Mouse (Mus musculus) hindbrain, embryonic 15.5 days (tissue): ENCODE results near the gene Axl. TPM values are rescaled to one million over a fixed set of nuclear protein-coding genes. Genes with fewer than 3 reads are reported as not detected.
"Not testable (repeated sequence)": the region's sequence is repeated elsewhere in the genome, so short reads cannot be mapped to it uniquely, and the experiment has no call there.

Source experiments
- ATAC-seq: fragments of 200-750 bp; cut with Nextera tagmentation; 2 replicates; pipeline ENCODE4 v1.8.0; 2017; ENCODE audit warnings: low read depth, moderate number of reproducible peaks, moderate TSS enrichment; ENCODE audit not compliant: low FRiP score
- H3K27ac ChIP-seq: fragments of 300-500 bp; sonication (generic); replicated peaks from 2 replicates; pipeline ENCODE4 v1.5.1; 2015; ENCODE audit warnings: mild to moderate bottlenecking, inconsistent platforms
- H3K27me3 ChIP-seq: fragments of 300-500 bp; sonication (generic); 2 replicates; pipeline ENCODE4 v1.6.1; 2015; ENCODE audit warnings: control low read depth, inconsistent platforms
- H3K36me3 ChIP-seq: fragments of 300-500 bp; sonication (generic); 2 replicates; pipeline ENCODE4 v1.6.1; 2015; ENCODE audit warnings: control low read depth, inconsistent platforms
- H3K4me1 ChIP-seq: fragments of 300-500 bp; sonication (generic); replicated peaks from 2 replicates; pipeline ENCODE4 v1.6.1; 2015; ENCODE audit warnings: control low read depth, inconsistent platforms
- H3K4me2 ChIP-seq: fragments of 300-500 bp; sonication (generic); 2 replicates; pipeline ENCODE4 v1.6.1; 2015; ENCODE audit warnings: moderate library complexity, mild to moderate bottlenecking, inconsistent platforms
- H3K4me3 ChIP-seq: fragments of 300-500 bp; sonication (generic); 2 replicates; pipeline ENCODE4 v1.5.1; 2015; ENCODE audit warnings: mild to moderate bottlenecking, inconsistent platforms
- H3K9ac ChIP-seq: fragments of 300-500 bp; sonication (generic); 2 replicates; pipeline ENCODE4 v1.6.1; 2015; ENCODE audit warnings: inconsistent platforms
- H3K9me3 ChIP-seq: fragments of 300-500 bp; sonication (generic); 2 replicates; pipeline ENCODE4 v1.6.1; 2016; ENCODE audit warnings: control low read depth, inconsistent platforms
- WGBS: fragments of 180-500 bp; shearing (Covaris S2); methylation state at CpG from one replicate; pipeline ENCODE4 v1.1.7; 2015; 5-methylcytosine and 5-hydroxymethylcytosine counted together
- polyA plus RNA-seq: library from polyadenylated mRNA; unstranded; fragments of >200 nt; fragmentation: Nextera tagmentation; extraction: Ambion mirVana; gene quantifications from 2 replicates; pipeline ENCODE4 v1.2.1, GENCODE M21; 2015

Axl gene
- polyA plus RNA-seq, 1 experiment from 2014 or later = 23.1 TPM

DNA sequence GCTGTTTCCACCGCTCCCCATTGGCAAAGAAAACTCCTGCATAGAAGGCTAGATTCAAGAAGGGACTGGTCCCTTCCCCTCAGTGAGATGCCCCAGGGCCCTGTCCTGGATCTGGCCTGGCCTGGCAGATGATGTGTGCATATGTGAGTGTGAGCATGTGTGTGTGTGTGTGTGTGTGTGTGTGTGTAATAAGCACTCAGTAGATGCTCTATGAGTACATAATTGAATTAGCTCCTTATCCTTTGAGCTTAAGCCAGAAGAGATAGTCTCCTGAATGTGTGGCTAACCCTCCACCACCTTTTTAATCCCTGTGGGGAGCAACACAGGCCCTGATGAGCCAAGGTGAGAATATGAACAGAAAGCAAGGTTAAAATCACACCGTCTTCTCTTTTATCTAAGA is 23.2 kb upstream of the Axl start:
- Histone ChIP-seq H3K4me1 (peaks cover 10% of the 10 kb centered on the region), H3K9me3 (no peaks in the 10 kb centered on the region), H3K4me2 (no peak overlapping the region), H3K9ac (no peak overlapping the region), H3K27ac (no peak overlapping the region), H3K4me3 (no peak overlapping the region), H3K36me3 (no peaks in the 10 kb centered on the region), H3K27me3 (0 out of 2 replicates have a peak, but pooled peaks cover 6% of the 10 kb centered on the region)
- no peak for ATAC-seq
- 76% methylated on average over 2 of the region's 2 CpGs for WGBS

DNA sequence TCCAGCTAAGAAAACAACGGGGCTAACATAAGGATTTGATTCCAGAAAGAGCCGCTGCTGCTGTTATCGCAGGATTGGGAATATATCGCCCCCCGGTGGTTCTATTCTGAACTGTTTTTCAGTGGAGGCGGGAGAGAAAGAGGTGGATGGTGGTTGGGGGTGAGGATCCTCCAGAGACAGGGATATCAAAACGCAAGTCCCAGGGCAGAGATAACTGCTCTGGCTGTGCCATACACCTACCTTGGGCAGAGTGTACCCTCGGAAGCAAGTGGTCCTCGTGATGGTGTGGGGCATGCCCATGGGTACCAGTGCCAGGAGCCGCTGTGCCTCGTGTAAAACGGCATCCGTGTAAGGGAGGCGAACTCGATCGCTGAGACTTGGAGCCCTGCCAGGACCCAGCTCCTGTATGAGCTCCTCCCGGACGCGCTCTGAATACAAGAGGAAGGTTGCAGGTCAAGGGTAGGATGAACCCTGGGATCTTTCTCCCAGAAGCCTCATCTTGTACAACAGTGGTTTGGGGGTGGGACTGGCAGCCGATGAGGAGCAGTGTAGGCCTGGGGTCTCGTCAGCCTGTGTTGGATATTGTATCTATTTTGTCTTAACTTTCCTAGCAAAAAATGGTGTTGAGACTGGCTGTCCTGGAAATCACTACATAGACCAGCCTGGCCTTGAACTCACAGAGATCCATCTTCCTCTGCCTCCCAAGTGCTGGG is 17.3 kb upstream of the Axl start:
- Histone ChIP-seq H3K9ac (peak overlapping the region; percentile 41), H3K27me3 (no peaks in the 10 kb centered on the region; the same call in 1 of the 2 replicates), H3K27ac (no peak overlapping the region), H3K4me1 (peaks cover 5% of the 10 kb centered on the region), H3K4me2 (peak overlapping the region; percentile 53), H3K4me3 (peak overlapping the region; percentile 25), H3K36me3 (no peaks in the 10 kb centered on the region), H3K9me3 (no peaks in the 10 kb centered on the region)
- WGBS = 20% methylated on average over 21 of the region's 21 CpGs
- peak; percentile 65 for ATAC-seq

GRCm38 (mm10) chr7:25804792-25805191 is 16.3 kb upstream of the Axl start:
- H3K27me3 ChIP-seq = no peaks in the 10 kb centered on the region; the same call in 1 of the 2 replicates
- no peaks in the 10 kb centered on the region for H3K9me3 ChIP-seq
- H3K9ac ChIP-seq = no peak overlapping the region
- H3K4me3 ChIP-seq = no peak overlapping the region
- 75% methylated on average over 4 of the region's 4 CpGs for WGBS
- H3K4me1 ChIP-seq = peaks cover 5% of the 10 kb centered on the region
- H3K36me3 ChIP-seq = no peaks in the 10 kb centered on the region
- H3K27ac ChIP-seq = no peak overlapping the region
- H3K4me2 ChIP-seq = no peak overlapping the region
- no peak for ATAC-seq

DNA sequence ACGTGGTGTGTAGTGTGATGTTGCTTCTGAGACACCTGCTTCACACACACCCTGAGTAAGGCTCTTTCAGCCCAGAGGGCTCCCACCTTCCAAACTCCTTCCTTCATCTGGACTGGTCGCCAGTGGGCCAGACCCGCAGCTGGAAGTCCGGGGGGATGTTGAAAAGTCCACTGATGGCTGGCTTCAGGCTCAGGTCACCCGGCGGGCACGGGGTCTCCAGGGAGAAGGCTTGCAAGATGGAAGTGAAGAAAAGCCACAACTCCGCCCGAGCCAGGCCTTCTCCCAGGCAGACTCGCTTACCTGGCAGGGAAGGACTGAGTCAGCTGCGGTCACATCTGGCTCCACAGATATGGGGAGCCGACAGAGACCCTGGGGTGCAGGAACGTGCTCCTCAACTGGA is 15.0 kb upstream of the Axl start:
- Histone ChIP-seq H3K27me3 (no peaks in the 10 kb centered on the region; the same call in 1 of the 2 replicates), H3K4me3 (no peak overlapping the region), H3K9ac (no peak overlapping the region), H3K27ac (no peak overlapping the region), H3K36me3 (no peaks in the 10 kb centered on the region), H3K4me1 (peaks cover 5% of the 10 kb centered on the region), H3K4me2 (no peak overlapping the region), H3K9me3 (no peaks in the 10 kb centered on the region)
- 78% methylated on average over 13 of the region's 13 CpGs for WGBS
- ATAC-seq = no peak

DNA sequence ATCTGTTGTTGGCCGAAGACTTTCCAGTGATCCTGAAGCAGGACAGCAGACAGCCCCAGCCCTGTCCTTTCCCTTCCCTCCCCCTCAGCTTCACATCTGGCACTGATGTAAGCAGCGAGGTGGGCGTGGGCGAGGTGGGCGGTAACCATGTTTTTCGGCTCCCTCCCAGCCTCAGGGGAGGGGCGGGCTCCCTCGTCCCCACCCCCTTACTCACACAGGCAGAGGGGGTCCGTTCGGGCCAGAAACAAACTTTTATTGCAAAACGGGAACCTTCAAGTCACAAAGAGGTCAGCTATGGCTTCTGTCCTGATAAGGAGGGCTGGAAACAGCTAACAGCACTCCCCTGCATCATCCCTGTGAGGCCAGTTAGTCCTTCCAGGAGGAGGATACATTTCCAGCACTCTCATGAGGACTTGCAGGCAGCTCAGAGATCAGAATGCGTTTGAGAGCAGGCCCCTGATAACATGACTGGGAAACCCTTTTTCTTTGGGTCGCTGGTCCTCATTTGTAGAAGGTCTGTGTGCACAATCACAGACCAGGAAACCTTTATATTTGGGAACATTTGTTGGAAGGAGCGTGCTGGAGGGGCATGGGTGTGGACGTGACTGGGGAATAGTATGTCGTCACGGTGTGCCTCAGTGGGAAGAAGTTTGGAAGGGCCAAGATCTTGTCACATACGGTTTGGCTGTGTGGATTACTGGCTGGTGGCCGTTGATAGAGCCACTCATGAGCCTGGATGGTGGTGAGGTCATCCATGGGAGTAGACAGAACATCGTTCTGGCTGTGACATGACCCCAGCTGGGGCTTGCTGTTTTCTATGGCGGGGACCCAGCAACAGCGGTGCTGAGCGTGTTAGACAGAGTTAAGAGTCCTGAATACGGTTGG is 14.0 kb upstream of the Axl start:
- Histone ChIP-seq H3K27ac (no peak overlapping the region), H3K4me3 (no peak overlapping the region), H3K9ac (no peak overlapping the region), H3K27me3 (no peaks in the 10 kb centered on the region; the same call in 1 of the 2 replicates), H3K4me2 (0 out of 2 replicates have a peak overlapping the region, but pooled peaks have one; percentile 19), H3K4me1 (peaks cover 5% of the 10 kb centered on the region), H3K9me3 (no peaks in the 10 kb centered on the region), H3K36me3 (no peaks in the 10 kb centered on the region)
- no peak for ATAC-seq
- WGBS = 35% methylated on average over 24 of the region's 24 CpGs

DNA sequence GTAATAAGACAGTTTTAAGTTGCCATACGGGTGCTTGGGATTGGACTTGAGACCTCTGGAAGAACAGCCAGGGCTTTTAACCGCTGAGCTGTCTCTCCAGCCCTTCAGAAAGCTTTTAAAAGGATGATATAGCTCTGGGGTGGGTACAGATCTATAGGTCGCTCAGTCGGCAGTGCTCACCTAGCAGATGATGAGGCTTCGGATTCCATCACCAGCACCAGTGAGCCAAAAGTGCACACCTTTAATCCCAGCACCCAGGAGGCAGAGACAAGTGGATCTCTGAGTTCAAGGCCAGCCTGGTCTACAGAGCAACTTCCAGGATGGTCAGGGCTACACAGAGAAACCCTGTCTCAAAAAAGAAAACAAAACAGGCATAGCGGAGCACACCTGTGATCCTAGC is 12.5 kb upstream of the Axl start:
- Histone ChIP-seq H3K9me3 (no peaks in the 10 kb centered on the region), H3K36me3 (no peaks in the 10 kb centered on the region), H3K9ac (no peak overlapping the region), H3K4me1 (peaks cover 5% of the 10 kb centered on the region), H3K27ac (no peak overlapping the region), H3K4me2 (no peak overlapping the region), H3K4me3 (no peak overlapping the region), H3K27me3 (no peaks in the 10 kb centered on the region; the same call in 1 of the 2 replicates)
- ATAC-seq = no peak
- WGBS = 90% methylated on average over 6 of the region's 6 CpGs

DNA sequence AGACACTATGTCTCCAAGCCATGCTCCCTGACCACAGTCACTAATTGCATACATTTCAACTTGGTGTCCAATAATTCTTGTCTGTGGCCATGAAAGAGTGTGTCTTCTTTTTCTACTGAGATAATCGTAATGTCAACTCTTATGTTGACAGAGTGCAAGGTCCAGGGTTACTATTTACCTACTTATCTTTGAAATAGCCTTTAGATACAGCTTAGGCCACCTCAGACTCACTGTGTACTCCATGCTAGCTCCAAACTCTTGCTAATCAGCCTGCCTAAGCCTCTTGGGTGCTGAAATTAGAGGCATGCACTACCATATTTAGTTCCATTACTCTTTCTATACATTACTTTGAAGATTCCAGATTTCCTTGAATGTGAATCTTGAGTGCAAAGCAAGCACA is 10.9 kb upstream of the Axl start:
- ATAC-seq = no peak
- Histone ChIP-seq H3K27ac (no peak overlapping the region), H3K4me2 (no peak overlapping the region), H3K4me1 (no peaks in the 10 kb centered on the region), H3K36me3 (no peaks in the 10 kb centered on the region), H3K4me3 (no peak overlapping the region), H3K9ac (no peak overlapping the region), H3K9me3 (no peaks in the 10 kb centered on the region), H3K27me3 (no peaks in the 10 kb centered on the region; the same call in 1 of the 2 replicates)
- 83% methylated on average over 1 of the region's 1 CpGs for WGBS

- no peak overlapping the region for H3K9ac ChIP-seq
- H3K27ac ChIP-seq = no peak overlapping the region
- no peaks in the 10 kb centered on the region for H3K4me1 ChIP-seq
- no peak overlapping the region for H3K4me2 ChIP-seq
- H3K36me3 ChIP-seq = no peaks in the 10 kb centered on the region
- H3K9me3 ChIP-seq = no peaks in the 10 kb centered on the region
- no peaks in the 10 kb centered on the region; the same call in 1 of the 2 replicates for H3K27me3 ChIP-seq
- 92% methylated on average over 2 of the region's 2 CpGs for WGBS
- ATAC-seq = no peak
- H3K4me3 ChIP-seq = no peak overlapping the region
These were observed 10.0 kb upstream of the Axl start for GRCm38 (mm10) chr7:25798540-25798939.

GRCm38 (mm10) chr7:25794775-25795174 is 6.3 kb upstream of the Axl start:
- H3K4me3 ChIP-seq = no peak overlapping the region
- H3K27ac ChIP-seq = no peak overlapping the region
- no peaks in the 10 kb centered on the region for H3K9me3 ChIP-seq
- no peaks in the 10 kb centered on the region for H3K4me1 ChIP-seq
- no peaks in the 10 kb centered on the region for H3K27me3 ChIP-seq
- H3K4me2 ChIP-seq = no peak overlapping the region
- no peaks in the 10 kb centered on the region for H3K36me3 ChIP-seq
- no peak for ATAC-seq
- WGBS = 83% methylated on average over 8 of the region's 8 CpGs
- no peak overlapping the region for H3K9ac ChIP-seq

DNA sequence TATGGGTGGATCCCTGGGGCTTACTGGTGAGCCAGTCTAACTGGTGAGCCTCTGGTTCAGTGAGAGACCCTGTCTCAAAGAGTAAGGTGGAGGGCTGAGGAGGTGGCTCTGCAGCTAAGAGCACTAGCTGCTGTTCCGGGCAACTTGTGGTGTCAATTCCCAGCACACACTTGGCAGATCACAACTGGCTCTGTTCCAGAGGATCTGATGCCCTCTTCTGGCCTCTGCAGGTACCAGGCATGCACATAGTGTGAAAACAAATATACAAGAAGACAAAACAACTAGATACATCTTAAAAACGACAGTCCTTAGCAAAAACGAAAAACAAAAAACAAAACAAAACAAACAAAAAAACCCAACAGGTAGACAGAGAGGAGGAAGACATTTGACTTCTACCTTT is 5.2 kb upstream of the Axl start:
- 65% methylated on average over 3 of the region's 3 CpGs for WGBS
- H3K4me1 ChIP-seq = peaks cover 2% of the 10 kb centered on the region
- H3K27me3 ChIP-seq = no peaks in the 10 kb centered on the region
- no peak for ATAC-seq
- no peak overlapping the region for H3K9ac ChIP-seq
- no peak overlapping the region for H3K4me2 ChIP-seq
- no peak overlapping the region for H3K4me3 ChIP-seq
- H3K9me3 ChIP-seq = no peaks in the 10 kb centered on the region
- H3K36me3 ChIP-seq = no peaks in the 10 kb centered on the region
- H3K27ac ChIP-seq = no peak overlapping the region

GRCm38 (mm10) chr7:25792966-25793365 is 4.5 kb upstream of the Axl start:
- not testable (repeated sequence) for H3K9me3 ChIP-seq, H3K27ac ChIP-seq, H3K9ac ChIP-seq, H3K4me1 ChIP-seq, H3K4me2 ChIP-seq, H3K4me3 ChIP-seq, H3K27me3 ChIP-seq, H3K36me3 ChIP-seq, ATAC-seq
- 79% methylated on average over 9 of the region's 9 CpGs for WGBS

- no peaks in the 10 kb centered on the region for H3K27me3 ChIP-seq
- no peak overlapping the region for H3K4me2 ChIP-seq
- no peak overlapping the region for H3K9ac ChIP-seq
- 81% methylated on average over 8 of the region's 8 CpGs for WGBS
- no peaks in the 10 kb centered on the region for H3K36me3 ChIP-seq
- no peaks in the 10 kb centered on the region for H3K9me3 ChIP-seq
- peaks cover 15% of the 10 kb centered on the region for H3K4me1 ChIP-seq
- H3K4me3 ChIP-seq = no peak overlapping the region
- no peak overlapping the region for H3K27ac ChIP-seq
- no peak for ATAC-seq
These were observed 2.1 kb upstream of the Axl start for GRCm38 (mm10) chr7:25790615-25791014.
